Mouse (Mus musculus) kidney, postnatal 4 days (tissue): Measurements from ENCODE around the gene Prdm15.

ENCODE experiments used
- DNase-seq, 2 experiments: peaks; one replicate each; pipeline ENCODE4 v3.0.0; 2021; ENCODE audit warnings: mixed read lengths in 2 of 2

Prdm15 gene

GRCm38 (mm10) chr16:97851741-97852319, at the start of gene Prdm15:
Gene Prdm15, minus strand, starts transcription at chr16:97851850.
- DNase-seq, result peak; percentile 92 to 95

DNA sequence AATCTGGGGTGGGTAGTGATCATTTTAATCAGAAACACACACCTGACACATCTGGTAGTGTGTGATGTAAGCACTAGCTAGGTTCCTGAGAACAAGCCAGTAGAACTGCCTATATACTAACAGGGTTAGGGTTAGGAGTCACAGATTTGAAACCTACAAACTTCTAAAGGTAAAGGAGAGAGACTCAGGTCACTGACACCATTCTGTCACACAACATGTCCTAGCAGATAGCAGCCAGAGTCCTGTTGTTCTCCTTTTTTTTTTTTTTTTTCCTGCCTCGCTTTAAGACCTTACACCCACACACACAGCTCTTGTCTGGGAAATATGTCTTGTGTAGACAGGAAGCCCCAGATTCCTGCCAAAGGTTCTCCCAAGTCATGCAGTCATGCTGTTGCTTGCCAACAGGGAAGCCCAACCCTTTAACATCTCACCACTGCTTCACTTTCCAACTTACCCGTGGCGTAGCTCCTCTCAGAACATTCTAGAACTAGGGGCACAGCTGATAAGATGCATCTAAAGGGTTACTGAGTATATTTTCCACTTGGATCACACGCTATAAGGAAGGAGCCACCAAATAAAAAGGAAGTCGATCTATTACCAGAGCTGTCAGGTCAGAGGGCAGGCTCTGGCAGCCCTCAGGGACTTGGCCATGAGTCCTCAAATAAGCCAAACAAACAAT, 45.8 kb upstream of the Prdm15 start:
- DNase-seq, result peak; percentile 43 to 58

DNA sequence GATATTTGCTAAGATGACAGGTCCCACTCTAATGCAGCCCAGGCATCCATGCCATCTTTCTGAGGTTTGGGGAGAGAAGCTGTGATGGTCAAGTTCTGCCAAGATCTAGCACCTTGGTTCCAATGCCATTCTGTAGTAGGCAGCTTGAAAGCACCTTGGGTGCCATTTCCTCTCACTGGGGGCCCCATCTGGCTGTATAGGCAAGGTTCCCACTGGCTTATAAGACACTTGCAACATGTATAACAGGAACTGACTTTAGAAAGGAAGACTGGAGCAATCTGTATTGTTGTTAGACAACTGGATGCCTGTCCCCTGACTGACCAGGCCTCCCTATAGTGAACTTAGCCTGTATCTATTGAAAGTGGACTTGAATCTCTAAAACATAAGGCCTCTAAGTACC, 36.1 kb upstream of the Prdm15 start:
- no peak for DNase-seq

DNA sequence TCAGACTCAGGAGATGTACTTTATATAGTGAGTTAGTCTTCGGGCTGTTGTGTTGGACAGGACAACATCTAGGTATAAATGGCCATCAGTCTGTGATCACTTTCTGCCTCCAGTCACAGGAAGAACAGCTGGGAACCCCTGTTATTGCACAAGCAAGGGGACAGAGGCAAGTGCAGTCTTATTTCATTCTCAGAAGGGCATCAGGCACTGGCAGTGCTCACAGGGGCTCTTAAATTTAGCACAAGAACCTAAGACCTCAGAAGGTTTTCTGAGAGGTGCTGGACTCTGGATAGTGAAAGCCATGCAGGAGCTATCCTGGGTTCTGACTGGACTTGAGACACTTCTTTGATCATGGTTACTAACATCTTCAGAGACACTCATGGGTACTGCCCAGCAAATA, 32.0 kb upstream of the Prdm15 start:
- DNase-seq, result no peak

DNA sequence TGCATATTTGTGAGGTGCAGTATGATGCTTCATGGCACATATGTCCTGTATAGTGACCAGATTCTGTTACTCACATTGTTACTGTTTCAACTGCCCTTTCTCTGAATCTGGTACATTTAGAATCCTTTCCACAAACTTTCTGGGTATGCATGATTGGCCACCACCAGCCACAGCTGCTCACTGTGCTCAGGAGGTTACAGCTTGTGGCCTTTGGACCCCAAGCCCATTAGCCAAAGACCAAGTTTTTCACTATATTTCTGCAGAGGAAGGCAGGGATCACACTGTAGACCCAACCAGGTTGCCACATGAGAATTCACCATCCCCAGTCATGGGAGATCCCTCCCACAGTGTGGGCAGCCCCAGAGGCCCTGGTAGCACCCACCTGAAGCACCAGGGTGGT, 31.2 kb upstream of the Prdm15 start:
- no peak for DNase-seq

GRCm38 (mm10) chr16:97879134-97879533, 27.5 kb upstream of the Prdm15 start:
- DNase-seq, result peak; percentile 73 to 75

DNA sequence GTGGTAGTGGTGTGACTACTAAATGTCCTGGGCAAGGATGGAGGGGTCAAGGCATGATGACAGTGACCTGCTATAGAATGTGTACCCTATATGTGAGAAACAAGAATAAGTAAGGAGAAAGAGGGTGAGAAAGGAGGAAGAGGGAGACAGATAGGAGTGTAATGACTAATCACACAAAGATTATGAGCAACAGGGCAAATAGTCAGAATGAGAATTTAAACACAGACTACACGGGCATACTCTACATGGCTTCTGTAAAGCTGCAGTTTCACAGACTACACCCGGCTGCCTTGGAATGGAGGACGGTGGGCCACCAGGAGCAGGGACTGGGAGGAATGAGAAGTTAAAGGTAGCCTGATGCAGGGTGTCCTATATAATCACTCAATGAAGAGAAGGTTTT, 25.9 kb upstream of the Prdm15 start:
- no peak for DNase-seq

GRCm38 (mm10) chr16:97875101-97875500, 23.5 kb upstream of the Prdm15 start:
- DNase-seq, result no peak

GRCm38 (mm10) chr16:97874376-97874775, 22.7 kb upstream of the Prdm15 start:
- no peak for DNase-seq

DNA sequence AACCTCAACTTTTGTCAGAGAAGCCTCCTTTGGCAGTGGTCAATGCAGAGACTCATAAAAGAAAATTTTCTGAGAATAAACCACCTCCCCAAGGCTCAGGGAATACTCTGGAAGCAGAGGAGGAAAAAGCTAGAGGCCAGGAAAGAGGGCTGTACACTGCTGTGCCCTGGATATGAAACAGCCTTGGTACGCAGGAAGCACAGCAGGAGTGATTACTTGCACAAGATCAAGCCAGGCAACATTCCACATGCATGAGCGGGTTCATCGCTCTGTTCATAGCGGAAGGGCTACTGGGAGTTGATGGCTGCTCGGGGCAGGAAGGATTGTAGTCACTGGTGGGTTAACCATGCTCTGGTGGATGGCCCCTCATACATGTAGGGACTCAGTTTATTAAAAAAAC, 21.0 kb upstream of the Prdm15 start:
- peak; percentile 10 to 38 for DNase-seq

GRCm38 (mm10) chr16:97869193-97870102, 17.8 kb upstream of the Prdm15 start:
- DNase-seq, result no peak

DNA sequence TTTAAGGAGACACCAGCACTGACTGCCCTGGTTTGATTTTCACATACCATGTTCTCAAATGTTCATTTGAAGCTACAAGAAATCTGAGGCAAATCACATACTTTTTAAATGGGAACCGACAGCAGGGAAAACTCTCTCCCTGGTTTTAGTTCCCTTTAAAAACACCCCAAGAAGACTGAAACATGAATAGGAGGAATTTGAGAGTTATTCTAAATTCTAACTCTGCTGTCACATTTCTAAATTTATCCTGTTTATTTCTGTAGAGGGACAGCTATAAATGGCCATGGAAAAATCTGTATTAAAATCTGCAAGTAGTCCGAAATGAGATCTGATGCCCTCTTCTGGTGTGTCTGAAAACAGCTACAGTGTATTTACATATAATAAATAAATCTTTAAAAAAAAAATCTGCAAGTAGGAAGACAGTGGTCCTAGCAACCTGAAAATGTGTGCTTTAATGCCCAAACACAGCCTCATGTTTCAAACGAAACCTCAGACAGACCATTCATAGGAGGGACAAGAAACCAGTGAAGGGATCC, 12.3 kb upstream of the Prdm15 start:
- no peak for DNase-seq

- no peak for DNase-seq
These were observed 4.4 kb upstream of the Prdm15 start for GRCm38 (mm10) chr16:97856050-97856449.

- peak; percentile 91 to 96 for DNase-seq
These were observed 449 bp downstream of the Prdm15 start for GRCm38 (mm10) chr16:97851061-97851740.

DNA sequence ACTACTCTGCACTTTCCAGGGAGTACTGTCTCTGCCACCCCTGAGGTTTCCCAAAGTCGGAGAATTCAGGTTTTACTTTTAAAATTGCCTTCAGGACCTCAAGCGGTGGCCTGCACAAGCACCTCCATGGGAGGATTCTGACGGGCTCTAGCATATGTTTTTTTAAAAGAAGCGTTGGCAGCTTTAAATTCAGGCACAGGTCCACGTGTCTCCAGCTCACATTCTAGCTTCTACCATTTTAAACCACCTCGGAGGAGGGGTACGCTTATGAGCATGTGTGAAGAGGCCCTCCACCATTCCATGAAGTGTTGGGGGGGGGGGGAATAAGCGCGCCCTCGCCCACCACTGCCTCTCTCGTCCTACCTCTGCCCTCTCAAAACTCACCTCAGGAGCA, 986 bp downstream of the Prdm15 start:
- DNase-seq, result no peak

GRCm38 (mm10) chr16:97848832-97849231, 2.8 kb downstream of the Prdm15 start:
- DNase-seq, result no peak

DNA sequence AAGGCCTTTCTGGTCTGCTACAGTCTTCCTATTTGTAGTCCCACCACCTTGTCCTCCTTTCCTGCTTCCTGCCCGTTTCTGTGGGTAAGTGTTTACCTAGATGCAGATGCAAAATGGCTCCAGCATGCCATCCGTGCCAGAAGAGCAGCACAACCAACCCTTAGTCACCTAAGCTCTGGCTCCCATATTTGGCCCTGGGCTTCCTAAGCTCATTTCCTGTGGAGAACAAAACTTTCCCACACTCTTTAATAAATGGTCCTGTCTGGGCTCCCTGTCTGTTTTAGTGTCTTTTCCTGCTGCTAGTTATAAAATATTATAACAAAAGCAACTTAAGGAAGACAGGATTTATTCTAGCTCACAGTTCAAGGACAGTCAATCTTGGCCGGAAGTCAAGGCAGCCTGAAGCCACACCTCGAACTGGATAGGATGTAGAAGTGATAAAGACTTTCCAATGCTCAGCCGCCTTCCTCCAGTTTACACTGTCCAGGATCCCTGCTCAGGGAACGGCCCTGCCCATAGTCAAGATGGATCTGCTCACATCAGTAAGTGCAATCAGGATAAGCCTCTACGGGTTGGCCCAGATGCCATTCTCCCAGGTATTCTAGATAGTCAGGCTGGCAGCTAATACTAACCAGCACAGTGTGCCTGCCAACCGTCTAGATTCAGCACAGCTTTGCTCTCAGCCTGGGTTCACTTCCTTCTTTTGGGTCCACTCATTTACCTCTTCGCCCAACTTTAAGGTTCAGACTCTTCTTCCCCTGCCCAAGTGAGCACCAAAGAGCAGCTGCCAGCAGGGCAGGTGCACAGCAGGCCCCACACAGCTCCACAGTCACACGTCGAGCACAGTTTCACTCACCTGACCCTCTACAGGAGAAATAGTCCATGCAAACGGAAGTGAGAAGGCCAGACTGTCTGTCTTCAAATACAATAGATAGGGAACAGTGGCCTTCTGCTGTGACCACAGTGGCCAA, 6.4 kb downstream of the Prdm15 start:
- no peak for DNase-seq

- no peak for DNase-seq
These were observed 19.5 kb downstream of the Prdm15 start for GRCm38 (mm10) chr16:97832154-97832553.

DNA sequence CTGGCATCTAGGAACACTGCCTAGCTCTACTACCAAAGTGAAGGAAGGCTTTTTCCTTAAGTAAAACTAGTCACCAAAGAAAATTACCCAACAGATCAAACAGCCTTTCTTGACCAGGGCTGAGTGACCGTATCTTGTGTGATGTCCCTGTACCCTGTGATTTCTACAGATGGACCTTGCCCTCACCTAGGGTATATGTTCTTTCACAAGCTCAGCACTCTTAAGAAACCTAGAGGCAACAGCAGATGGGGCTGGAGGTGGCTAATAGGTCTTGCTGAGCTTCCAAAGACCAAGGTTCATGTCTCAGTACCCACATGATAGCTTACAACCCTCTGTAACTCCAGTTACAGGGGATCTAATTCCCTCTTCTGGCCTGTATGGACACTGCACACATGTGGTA, 23.4 kb downstream of the Prdm15 start:
- no peak for DNase-seq

DNA sequence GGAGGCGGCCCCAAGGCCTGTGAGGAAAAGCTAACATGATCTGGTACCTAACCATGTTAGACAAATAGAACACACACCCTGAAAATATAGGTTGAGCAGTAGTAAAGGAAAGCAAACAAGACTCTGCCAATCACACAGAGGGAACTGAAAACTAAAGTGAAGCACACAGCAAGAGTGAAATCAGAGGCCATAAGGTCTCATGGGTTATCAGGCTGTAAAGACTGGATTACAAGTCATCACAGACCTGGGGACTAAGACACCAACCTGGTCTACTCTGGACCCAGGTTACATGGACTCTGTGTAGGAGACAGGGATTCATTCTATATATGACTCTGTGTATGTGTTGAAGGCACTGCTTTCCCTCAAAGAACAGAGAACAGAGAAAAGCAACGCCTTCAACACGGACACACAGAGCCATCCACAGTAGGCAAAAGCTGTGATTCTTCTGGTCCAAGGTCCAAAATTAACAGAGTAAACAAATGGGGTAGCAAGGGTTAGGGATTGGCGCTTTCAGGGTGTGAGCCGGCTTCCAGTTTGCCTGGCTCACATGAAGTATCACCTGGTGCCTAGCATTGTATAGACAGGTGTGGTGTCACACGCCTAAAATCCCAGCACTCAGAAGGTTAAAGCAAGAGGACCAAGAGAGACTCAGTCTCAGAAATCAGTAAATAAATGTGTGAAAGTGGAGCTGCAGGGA, 28.2 kb downstream of the Prdm15 start:
- no peak for DNase-seq

GRCm38 (mm10) chr16:97819532-97819931, 32.1 kb downstream of the Prdm15 start:
- DNase-seq, result no peak
